Mouse (Mus musculus): ENCODE measurements around the gene Fam78a. TPM values are rescaled to one million over a fixed set of nuclear protein-coding genes. Genes with fewer than 3 reads are reported as not detected.
"Not testable (repeated sequence)": the region's sequence is repeated elsewhere in the genome, so short reads cannot be mapped to it uniquely, and the experiment has no call there.

Gene Fam78a
- total RNA-seq, 2 experiments from 2014 or later = 0.70 to 0.92 TPM

- intact Hi-C loops (cut with DNase I) = loop anchor here (5.0 kb wide), 1 partner anchor 85 kb away; no protein-coding TSS in a partner anchor
- peak; percentile 55 for DNase-seq
Observed at GRCm38 (mm10) chr2:32047323-32047722, 37.3 kb downstream of the Fam78a start.

- intact Hi-C loops (cut with DNase I) = loop anchor here (5.0 kb wide), 1 partner anchor 86 kb away; no protein-coding TSS in a partner anchor
Observed at GRCm38 (mm10) chr2:32046009-32046408, 38.6 kb downstream of the Fam78a start.

GRCm38 (mm10) chr2:32045375-32045774, 39.3 kb downstream of the Fam78a start:
- intact Hi-C loops (cut with DNase I) = loop anchor here (5.0 kb wide), 1 partner anchor 87 kb away; no protein-coding TSS in a partner anchor
- DNase-seq = no peak

More at GRCm38 (mm10) chr2:32046009-32046408, 38.6 kb downstream of the Fam78a start:
- DNase-seq = no peak

- DNase-seq = no peak
- intact Hi-C loops (cut with DNase I) = no loop called here
Observed at GRCm38 (mm10) chr2:32043836-32044235, 40.8 kb downstream of the Fam78a start.

GRCm38 (mm10) chr2:32041087-32041486, 43.6 kb downstream of the Fam78a start:
- no peak for DNase-seq
- intact Hi-C loops (cut with DNase I) = no loop called here

- intact Hi-C loops (cut with DNase I); DNase-seq: not testable (repeated sequence)
Observed at GRCm38 (mm10) chr2:32040646-32041045, 44.0 kb downstream of the Fam78a start.

- intact Hi-C loops (cut with DNase I) = no loop called here
- DNase-seq = no peak
Observed at GRCm38 (mm10) chr2:32038661-32039081, 46.0 kb downstream of the Fam78a start.

- intact Hi-C loops (cut with DNase I) = no loop called here
- no peak for DNase-seq
Observed at GRCm38 (mm10) chr2:32037279-32037858, 47.3 kb downstream of the Fam78a start.

GRCm38 (mm10) chr2:32034206-32034605, 50.5 kb downstream of the Fam78a start:
- DNase-seq = no peak
- intact Hi-C loops (cut with DNase I) = no loop called here

GRCm38 (mm10) chr2:32033436-32033835, 51.2 kb downstream of the Fam78a start:
- DNase-seq = peak; percentile 70
- intact Hi-C loops (cut with DNase I) = no loop called here

GRCm38 (mm10) chr2:32029636-32030035, 55.0 kb downstream of the Fam78a start:
- DNase-seq = peak; percentile 59
- intact Hi-C loops (cut with DNase I) = no loop called here

GRCm38 (mm10) chr2:32024372-32024771, 60.3 kb downstream of the Fam78a start:
- intact Hi-C loops (cut with DNase I) = no loop called here
- no peak for DNase-seq

- intact Hi-C loops (cut with DNase I) = no loop called here
- DNase-seq = no peak
Observed at GRCm38 (mm10) chr2:32020229-32020628, 64.4 kb downstream of the Fam78a start.

GRCm38 (mm10) chr2:32019704-32020103, 65.0 kb downstream of the Fam78a start:
- no peak for DNase-seq
- intact Hi-C loops (cut with DNase I) = no loop called here

GRCm38 (mm10) chr2:32008716-32009115, 75.9 kb downstream of the Fam78a start:
- DNase-seq = no peak
- intact Hi-C loops (cut with DNase I) = loop anchor here (10.0 kb wide), 2 partner anchors 186 to 1684 kb away; no protein-coding TSS in a partner anchor

- intact Hi-C loops (cut with DNase I) = loop anchor here (10.0 kb wide), 2 partner anchors 186 to 1684 kb away; no protein-coding TSS in a partner anchor
- no peak for DNase-seq
Observed at GRCm38 (mm10) chr2:32008311-32008710, 76.3 kb downstream of the Fam78a start.

Small RNA genes lying within 50 kb of the gene (microRNA-seq; reads per million reads assigned to microRNA genes)
- 2.1 reads per million for gene Mir7674

Other genes with a start within 250 kb of the Fam78a start
- gene Fibcd1, start 238.9 kb downstream of the Fam78a start, total RNA-seq (2021) = 1 to 10 TPM; 3.9 to 9.9 TPM
- gene Lamc3, start 197.6 kb downstream of the Fam78a start, total RNA-seq (2021) = 10 to 100 TPM; 11.8 to 12.7 TPM
- gene Aif1l, start 134.7 kb downstream of the Fam78a start, total RNA-seq (2021) = 10 to 100 TPM; 10.5 to 14.1 TPM
- 10 to 100 TPM; 54.0 to 59.8 TPM for gene Nup214, start 110.4 kb downstream of the Fam78a start, total RNA-seq (2021)
- gene Plpp7, start 10.7 kb upstream of the Fam78a start, total RNA-seq (2021) = 10 to 100 TPM; 18.1 to 18.3 TPM
- 100 to 1,000 TPM; 327 to 335 TPM for gene Prrc2b, start 66.2 kb upstream of the Fam78a start, total RNA-seq (2021)
- 10 to 100 TPM; 36.5 to 37.1 TPM for gene Pomt1, start 151.7 kb upstream of the Fam78a start, total RNA-seq (2021)
- 10 to 100 TPM; 61.8 to 62.5 TPM for gene Uck1, start 175.3 kb upstream of the Fam78a start, total RNA-seq (2021)
- 10 to 100 TPM; 75.6 to 81.7 TPM for gene Golga2, start 202.5 kb upstream of the Fam78a start, total RNA-seq (2021)
- 100 to 1,000 TPM; 228 to 230 TPM for gene Swi5, start 203.2 kb upstream of the Fam78a start, total RNA-seq (2021)